Mouse (Mus musculus): ENCODE results near the gene Ifih1.

Gene Ifih1

GRCm38 (mm10) chr2:62549659-62550058 is 96.4 kb downstream of the Ifih1 start:
- DNase-seq (ENCODE audit: low read depth, low spot score), result no peak

DNA sequence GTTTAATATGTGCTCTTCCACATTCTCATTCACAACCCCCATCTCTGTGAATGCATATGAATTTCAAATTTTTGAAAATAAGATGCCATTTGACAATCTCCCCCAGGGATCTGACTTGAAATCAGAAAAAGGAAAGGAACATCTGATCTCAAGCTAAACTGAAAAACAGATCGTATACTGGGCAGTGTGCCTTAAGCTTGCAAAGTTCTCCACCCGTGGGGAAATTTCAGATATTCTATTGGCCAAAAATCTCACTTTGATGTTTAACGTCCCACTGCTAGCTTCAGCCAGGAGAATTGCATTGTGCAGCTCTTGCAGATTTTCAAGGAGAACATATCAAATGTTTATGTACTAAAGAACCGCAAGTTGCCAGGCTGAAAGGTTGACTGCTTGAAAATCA is 96.9 kb downstream of the Ifih1 start:
- DNase-seq (ENCODE audit: low read depth, low spot score), result no peak

GRCm38 (mm10) chr2:62548104-62548503 is 98.0 kb downstream of the Ifih1 start:
- peak; percentile 52 for DNase-seq (ENCODE audit: low read depth, low spot score)
